Mouse (Mus musculus): ENCODE results near the gene Tcf23.
"Not testable (repeated sequence)": the region's sequence is repeated elsewhere in the genome, so short reads cannot be mapped to it uniquely, and the experiment has no call there.

Gene Tcf23

GRCm38 (mm10) chr5:31000993-31001392 lies 32.5 kb downstream of the Tcf23 start:
- DNase-seq = no peak

GRCm38 (mm10) chr5:31001560-31001959 lies 33.1 kb downstream of the Tcf23 start:
- no peak for DNase-seq

- peak; percentile 93 for DNase-seq
Measured at GRCm38 (mm10) chr5:31004184-31004583, 35.7 kb downstream of the Tcf23 start.

GRCm38 (mm10) chr5:31012737-31013136 lies 44.3 kb downstream of the Tcf23 start:
- no peak for DNase-seq

GRCm38 (mm10) chr5:31015913-31016312 lies 47.5 kb downstream of the Tcf23 start:
- DNase-seq = no peak

- not testable (repeated sequence) for DNase-seq
Measured at GRCm38 (mm10) chr5:31021790-31022189, 53.3 kb downstream of the Tcf23 start.

GRCm38 (mm10) chr5:31022690-31023089 lies 54.2 kb downstream of the Tcf23 start:
- peak; percentile 18 for DNase-seq

- DNase-seq = peak; percentile 25
Measured at GRCm38 (mm10) chr5:31023254-31023653, 54.8 kb downstream of the Tcf23 start.

GRCm38 (mm10) chr5:31024641-31025040 lies 56.2 kb downstream of the Tcf23 start:
- no peak for DNase-seq

All from retina, postnatal 1 day (tissue).